Mouse (Mus musculus) liver, embryonic 14.5 days (tissue): ENCODE data around the gene Grtp1. TPM values are rescaled to one million over a fixed set of nuclear protein-coding genes. Genes with fewer than 3 reads are reported as not detected.
A peak's percentile ranks its signal among the peaks of the same experiment; 100 is the strongest.

Experiments used
- ATAC-seq: fragments of 200-750 bp; cut with Nextera tagmentation; 2 replicates; pipeline ENCODE4 v1.8.0; 2017; ENCODE audit warnings: moderate number of reproducible peaks, mild to moderate bottlenecking, moderate library complexity; ENCODE audit not compliant: insufficient read depth
- DNase-seq, 3 experiments: peaks; one replicate each; pipeline ENCODE4 v3.0.0-alpha.2; 2012 to 2013; ENCODE audit warnings: low read depth in 3 of 3, low spot score in 3 of 3
- H3K27ac ChIP-seq: fragments of 300-500 bp; sonication (generic); 2 replicates; pipeline ENCODE4 v1.5.1; 2014; ENCODE audit warnings: moderate library complexity, mild to moderate bottlenecking, control low read depth, inconsistent platforms
- H3K27me3 ChIP-seq: fragments of 300-500 bp; sonication (generic); 2 replicates; pipeline ENCODE4 v1.6.1; 2014; ENCODE audit warnings: mild to moderate bottlenecking, low read length, moderate library complexity; ENCODE audit not compliant: control insufficient read depth, insufficient read depth
- H3K36me3 ChIP-seq: fragments of 300-500 bp; sonication (generic); replicated peaks from 2 replicates; pipeline ENCODE4 v1.6.1; 2014; ENCODE audit warnings: low read depth; ENCODE audit not compliant: control insufficient read depth, insufficient read depth
- H3K4me1 ChIP-seq, 2 experiments: fragments of 200-500 bp in 1 of 2; fragments of 300-500 bp in 1 of 2; sonication (generic) in 1 of 2; replicated peaks; 2 replicates each; pipeline ENCODE4 v1.6.1; 2012 to 2014; ENCODE audit warnings: antibody characterized with exemption in 1 of 2, inconsistent platforms in 1 of 2, low read length in 1 of 2; ENCODE audit not compliant: control insufficient read depth in 2 of 2, insufficient read depth in 2 of 2
- H3K4me2 ChIP-seq: fragments of 300-500 bp; sonication (generic); 2 replicates; pipeline ENCODE4 v1.6.1; 2014; ENCODE audit warnings: low read depth, mild to moderate bottlenecking, control low read depth, moderate library complexity
- H3K4me3 ChIP-seq, 2 experiments: fragments of 200-500 bp in 1 of 2; fragments of 300-500 bp in 1 of 2; sonication (generic) in 1 of 2; 2 replicates each; pipeline ENCODE4 v1.5.1; 2012 to 2014; ENCODE audit warnings: low read depth in 2 of 2, low read length in 2 of 2, mild to moderate bottlenecking in 2 of 2, control low read depth in 1 of 2, inconsistent platforms in 1 of 2, moderate library complexity in 1 of 2; ENCODE audit not compliant: insufficient read depth in 1 of 2
- H3K9ac ChIP-seq: fragments of 300-500 bp; sonication (generic); replicated peaks from 2 replicates; pipeline ENCODE4 v1.6.1; 2014; ENCODE audit warnings: mild to moderate bottlenecking, control low read depth, moderate library complexity
- H3K9me3 ChIP-seq: fragments of 300-500 bp; sonication (generic); 2 replicates; pipeline ENCODE4 v1.6.1; 2016; ENCODE audit warnings: low read length, mixed read lengths; ENCODE audit not compliant: control insufficient read depth
- CTCF ChIP-seq: IDR thresholded peaks from 2 replicates; pipeline ENCODE4 v1.5.1; 2016; ENCODE audit warnings: antibody characterized with exemption, low read depth, control low read depth
- EP300 ChIP-seq: IDR thresholded peaks from 2 replicates; pipeline ENCODE4 v1.6.1; 2016; ENCODE audit warnings: antibody characterized with exemption, low read depth
- WGBS: fragments of 180-500 bp; shearing (Covaris S2); extraction: QIAGEN DNeasy Blood & Tissue Kit; methylation state at CpG from one replicate; pipeline ENCODE4 v1.1.7; 2014; ENCODE audit not compliant: insufficient replicate concordance; 5-methylcytosine and 5-hydroxymethylcytosine counted together
- polyA plus RNA-seq, 2 experiments: library from polyadenylated mRNA; depleted of rRNA in 1 of 2; stranded (reverse) in 1 of 2; unstranded in 1 of 2; fragments of >200 nt; fragmentation: Nextera tagmentation in 1 of 2; extraction: Ambion mirVana in 1 of 2; gene quantifications; 2 replicates each; pipeline versions ENCODE4 v1.2.1 to v1.2.3; 2012 to 2014

The Grtp1 gene
- 5.7 TPM in 2 replicates for polyA plus RNA-seq (2012; rRNA removed)
- polyA plus RNA-seq (2014; fragmentation: Nextera tagmentation; extraction: Ambion mirVana), result 9.5 and 10.1 TPM in 2 replicates

DNA sequence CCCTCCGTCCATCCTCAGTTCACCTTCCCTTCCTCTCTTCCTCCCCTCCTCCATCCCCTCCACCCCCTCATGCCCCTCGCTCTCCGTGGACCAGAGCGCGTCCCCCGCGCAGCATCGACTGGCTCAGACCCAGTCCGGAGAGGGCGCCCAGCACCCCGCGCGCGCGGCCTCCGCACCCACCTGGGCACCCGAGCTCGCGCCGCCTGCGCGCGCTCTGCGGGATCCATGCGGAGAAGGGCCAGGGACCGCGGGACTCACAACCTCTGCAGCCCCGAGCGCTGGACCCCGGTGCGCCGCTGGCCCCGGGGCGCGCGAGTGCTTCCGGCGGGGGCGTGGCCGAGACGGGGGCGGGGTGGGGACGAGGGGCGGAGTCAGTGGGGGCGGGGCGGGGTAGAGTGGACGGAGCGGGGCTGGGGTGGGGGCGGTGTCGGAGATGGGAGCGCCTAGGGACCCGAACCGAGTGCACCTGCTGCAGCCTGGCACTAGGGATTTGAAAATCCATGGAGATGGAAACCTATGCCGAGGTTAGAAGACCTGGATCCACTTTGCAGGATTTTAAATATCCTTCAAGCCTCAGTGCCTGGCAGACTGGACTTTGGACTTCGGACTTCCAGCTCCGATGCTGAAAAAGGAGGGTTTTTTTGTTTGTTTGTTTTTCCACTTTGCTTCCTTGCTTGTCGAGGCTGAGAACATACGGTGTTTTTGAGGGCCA lies at the start of gene Grtp1:
Gene Grtp1 (minus strand): TSS at position 320 of the 712 bp plus-strand sequence.
- Histone ChIP-seq H3K27ac (peak within 1 kb of the TSS; percentile 91), H3K4me3 (peak within 1 kb of the TSS; percentile 79 to 88), H3K36me3 (no peaks in the 10 kb centered on the region; the same call in 1 of the 2 replicates), H3K4me2 (peak within 1 kb of the TSS; percentile 84), H3K9me3 (no peaks in the 10 kb centered on the region), H3K4me1 (peaks cover 31 to 44% of the 10 kb centered on the region in 2 experiments), H3K27me3 (no peaks in the 10 kb centered on the region), H3K9ac (peak within 1 kb of the TSS; percentile 97)
- TF ChIP-seq CTCF (no peak), EP300 (no peak)
- ATAC-seq (peak; percentile 60), DNase-seq (no peak)
- WGBS, result under 1% methylated on average over 58 of the region's 58 CpGs

DNA sequence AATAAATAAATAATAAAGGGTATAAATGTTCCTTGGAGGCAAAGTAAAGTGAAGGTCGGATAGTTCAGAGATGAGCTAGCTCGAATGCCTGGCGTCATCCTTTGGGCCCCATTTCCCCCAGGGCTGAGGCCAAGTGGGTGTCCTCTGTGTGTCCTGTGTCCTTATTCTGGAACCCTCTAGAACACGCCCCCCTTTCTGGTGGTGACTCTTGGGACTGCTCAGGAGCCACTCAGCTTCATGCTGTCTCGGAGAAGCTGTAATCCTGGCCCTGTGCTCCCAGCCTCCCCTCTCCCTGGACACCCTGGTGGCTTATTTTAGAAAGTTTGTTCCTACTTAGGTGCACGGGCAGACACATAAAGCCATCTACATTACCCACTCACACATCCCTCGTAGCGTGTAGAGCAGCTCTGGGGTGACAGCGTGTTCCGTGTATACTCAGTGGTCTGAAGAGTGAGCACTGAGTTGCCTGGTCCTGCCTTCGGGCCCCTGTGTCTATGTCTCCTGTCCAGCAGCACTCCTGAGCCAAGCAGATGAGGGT lies 44.0 kb upstream of the Grtp1 start:
- Histone ChIP-seq H3K9ac (no peak overlapping the region), H3K4me2 (no peak overlapping the region), H3K9me3 (no peaks in the 10 kb centered on the region), H3K4me1 (no peaks in the 10 kb centered on the region), H3K27me3 (no peaks in the 10 kb centered on the region), H3K36me3 (no peaks in the 10 kb centered on the region), H3K27ac (no peak overlapping the region), H3K4me3 (no peak overlapping the region)
- ATAC-seq, result no peak
- WGBS, result 65% methylated on average over 11 of the region's 11 CpGs
- TF ChIP-seq EP300, result no peak
- no peak for TF ChIP-seq CTCF
- DNase-seq, result no peak

DNA sequence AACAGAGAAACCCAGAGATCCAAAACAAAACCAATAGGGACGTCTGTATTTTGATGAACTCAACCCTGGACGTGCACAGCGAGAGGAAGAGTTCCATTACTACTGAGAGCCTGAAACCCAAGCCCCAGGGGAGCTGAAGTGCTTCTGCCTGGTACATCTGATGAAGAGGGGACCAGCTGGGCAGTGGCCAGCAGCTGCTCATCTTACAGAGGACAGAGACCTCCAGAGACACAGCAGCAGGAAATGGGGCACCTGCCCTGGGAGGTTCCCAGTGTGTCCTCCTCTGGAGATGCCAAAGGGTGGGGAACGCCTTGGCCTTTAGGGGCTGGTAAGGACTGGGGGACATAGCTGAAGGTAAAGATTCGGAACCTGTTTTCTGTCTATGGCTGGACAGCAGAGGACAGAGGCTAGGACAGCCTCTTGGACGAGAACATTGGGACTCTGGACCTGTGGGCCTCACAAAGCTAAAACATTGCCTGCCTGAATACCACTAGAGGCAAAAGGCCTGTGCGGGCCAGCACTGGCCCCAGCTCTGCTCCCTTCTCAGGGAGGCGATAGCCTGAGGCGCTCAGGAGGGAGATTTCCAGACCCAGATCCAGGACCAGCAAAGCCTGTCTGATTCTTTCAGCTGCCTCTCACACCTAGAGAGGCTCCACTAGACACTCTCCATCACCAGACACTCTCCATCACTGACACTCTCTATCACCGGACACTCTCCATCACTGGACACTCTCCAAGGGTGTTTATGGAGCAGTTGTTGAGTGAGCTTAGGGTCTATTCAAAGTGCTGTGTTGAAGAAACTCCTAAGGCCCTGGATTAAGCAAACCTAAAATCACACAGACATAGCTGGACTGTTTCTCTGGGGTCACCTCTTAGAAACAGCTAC lies 42.8 kb upstream of the Grtp1 start:
- Histone ChIP-seq H3K4me1 (no peaks in the 10 kb centered on the region), H3K36me3 (no peaks in the 10 kb centered on the region), H3K9ac (no peak overlapping the region), H3K4me2 (no peak overlapping the region), H3K27ac (no peak overlapping the region), H3K9me3 (no peaks in the 10 kb centered on the region), H3K27me3 (no peaks in the 10 kb centered on the region), H3K4me3 (no peak overlapping the region)
- DNase-seq, result no peak
- 63% methylated on average over 10 of the region's 10 CpGs for WGBS
- ATAC-seq, result no peak
- no peak for TF ChIP-seq CTCF

DNA sequence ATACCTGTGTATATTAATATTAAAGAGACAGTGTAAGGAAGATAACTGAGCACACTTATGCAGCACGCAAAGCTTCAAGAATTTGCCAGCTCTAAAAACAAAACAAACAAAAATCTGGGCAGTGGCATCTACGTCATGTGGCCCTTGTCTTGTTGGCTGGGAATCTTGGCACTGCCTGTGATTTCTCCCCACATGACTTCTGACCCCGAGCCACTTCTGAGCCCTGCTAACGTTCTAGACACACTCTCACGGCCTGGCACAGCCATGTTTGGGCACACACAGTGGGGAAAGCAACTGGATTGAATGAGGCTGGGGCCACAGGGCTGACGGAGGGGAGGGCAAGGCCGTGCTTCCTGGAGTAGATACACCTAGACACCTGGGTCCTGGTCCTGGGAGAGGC lies 40.3 kb upstream of the Grtp1 start:
- 63% methylated on average over 7 of the region's 7 CpGs for WGBS
- ATAC-seq, result no peak
- Histone ChIP-seq H3K4me3 (no peak overlapping the region), H3K4me2 (no peak overlapping the region), H3K27me3 (no peaks in the 10 kb centered on the region), H3K36me3 (no peaks in the 10 kb centered on the region), H3K4me1 (no peaks in the 10 kb centered on the region), H3K27ac (no peak overlapping the region), H3K9me3 (no peaks in the 10 kb centered on the region), H3K9ac (no peak overlapping the region)
- DNase-seq, result no peak
- TF ChIP-seq CTCF, result no peak

DNA sequence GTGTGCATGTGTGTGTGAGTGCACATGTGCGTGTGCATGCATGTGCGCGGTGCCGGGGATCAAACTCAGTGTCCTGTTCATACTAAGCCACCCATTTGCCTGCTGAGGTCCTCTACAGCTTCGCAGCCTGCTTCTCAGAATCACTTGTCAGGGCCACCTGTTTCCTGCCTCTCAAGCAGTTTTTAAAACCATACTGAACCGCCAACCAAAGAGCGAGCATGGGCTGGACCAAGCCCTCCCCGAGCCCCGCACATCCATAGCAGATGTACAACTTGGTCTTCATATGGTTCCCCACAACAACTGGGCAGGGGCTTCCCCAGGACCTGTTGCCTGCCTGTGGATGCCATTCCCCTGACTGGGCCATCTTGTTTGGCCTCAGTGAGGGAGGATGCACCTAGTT lies 39.6 kb upstream of the Grtp1 start:
- H3K9ac ChIP-seq, result no peak overlapping the region
- DNase-seq (no peak), ATAC-seq (no peak)
- WGBS, result 60% methylated on average over 9 of the region's 9 CpGs
- H3K4me2 ChIP-seq, result no peak overlapping the region
- no peak for TF ChIP-seq EP300
- no peak for TF ChIP-seq CTCF
- H3K4me1 ChIP-seq, result no peaks in the 10 kb centered on the region
- H3K27ac ChIP-seq, result no peak overlapping the region
- H3K9me3 ChIP-seq, result no peaks in the 10 kb centered on the region
- no peak overlapping the region for H3K4me3 ChIP-seq
- no peaks in the 10 kb centered on the region for H3K27me3 ChIP-seq
- H3K36me3 ChIP-seq, result no peaks in the 10 kb centered on the region
